Mouse (Mus musculus) hindbrain, embryonic 14.5 days (tissue): ENCODE measurements around the gene 2200002J24Rik. TPM values are rescaled to one million over a fixed set of nuclear protein-coding genes. Genes with fewer than 3 reads are reported as not detected.

Source experiments
- ATAC-seq: fragments of 200-750 bp; cut with Nextera tagmentation; 2 replicates; pipeline ENCODE4 v1.8.0; 2017; ENCODE audit warnings: moderate number of reproducible peaks, mild to moderate bottlenecking, moderate TSS enrichment, moderate library complexity; ENCODE audit not compliant: low FRiP score
- DNase-seq: peaks from one replicate; pipeline ENCODE4 v3.0.0-alpha.2; 2015; ENCODE audit warnings: low spot score
- H3K27ac ChIP-seq: fragments of 300-500 bp; sonication (generic); 2 replicates; pipeline ENCODE4 v1.5.1; 2014; ENCODE audit warnings: mild to moderate bottlenecking, moderate library complexity
- H3K27me3 ChIP-seq: fragments of 300-500 bp; sonication (generic); 2 replicates; pipeline ENCODE4 v1.6.1; 2014; ENCODE audit warnings: mild to moderate bottlenecking, low read length, mixed read lengths; ENCODE audit not compliant: control insufficient read depth, insufficient read depth
- H3K36me3 ChIP-seq: fragments of 300-500 bp; sonication (generic); replicated peaks from 2 replicates; pipeline ENCODE4 v1.6.1; 2014; ENCODE audit not compliant: control insufficient read depth, insufficient read depth
- H3K4me1 ChIP-seq: fragments of 300-500 bp; sonication (generic); replicated peaks from 2 replicates; pipeline ENCODE4 v1.6.1; 2014; ENCODE audit warnings: antibody characterized with exemption, low read length, mixed read lengths; ENCODE audit not compliant: control insufficient read depth, insufficient read depth
- H3K4me2 ChIP-seq: fragments of 300-500 bp; sonication (generic); replicated peaks from 2 replicates; pipeline ENCODE4 v1.6.1; 2014; ENCODE audit warnings: mild to moderate bottlenecking, moderate library complexity
- H3K4me3 ChIP-seq: fragments of 300-500 bp; sonication (generic); replicated peaks from 2 replicates; pipeline ENCODE4 v1.5.1; 2014; ENCODE audit warnings: mild to moderate bottlenecking, low read length
- H3K9ac ChIP-seq: fragments of 300-500 bp; sonication (generic); 2 replicates; pipeline ENCODE4 v1.6.1; 2014
- H3K9me3 ChIP-seq: fragments of 300-500 bp; sonication (generic); 2 replicates; pipeline ENCODE4 v1.6.1; 2016; ENCODE audit warnings: low read length; ENCODE audit not compliant: control insufficient read depth
- WGBS: fragments of 180-500 bp; shearing (Covaris S2); extraction: QIAGEN DNeasy Blood & Tissue Kit; methylation state at CpG from one replicate; pipeline ENCODE4 v1.1.7; 2014; 5-methylcytosine and 5-hydroxymethylcytosine counted together
- polyA plus RNA-seq: library from polyadenylated mRNA; unstranded; fragments of >200 nt; fragmentation: Nextera tagmentation; extraction: Ambion mirVana; gene quantifications from 2 replicates; pipeline ENCODE4 v1.2.1, GENCODE M21; 2014

2200002J24Rik gene
- polyA plus RNA-seq, result not detected in 2 replicates

DNA sequence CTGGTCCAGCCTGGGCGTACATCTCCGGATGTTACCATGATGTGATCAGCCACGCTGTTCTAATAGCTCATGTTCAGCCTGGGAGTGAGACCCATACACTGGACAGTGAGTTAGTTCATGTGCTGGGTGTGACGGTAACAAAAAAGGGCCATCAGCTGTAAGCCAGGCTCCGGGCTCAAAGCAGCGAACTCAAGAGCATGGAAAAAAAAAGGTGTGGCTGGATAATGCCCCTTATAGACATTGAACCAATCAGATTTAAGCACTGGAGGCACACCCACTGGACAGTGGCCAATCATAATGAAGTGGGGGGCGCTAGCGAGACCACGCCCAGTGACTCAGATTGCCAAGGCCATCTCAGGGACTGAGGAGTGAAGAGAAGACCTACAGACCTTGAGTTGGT lies at the start of gene 2200002J24Rik:
Gene 2200002J24Rik (plus strand): TSS at position 338 of the 400 bp plus-strand sequence.
- Histone ChIP-seq H3K9ac (no peak within 1 kb of the TSS), H3K9me3 (no peaks in the 10 kb centered on the region), H3K27me3 (no peaks in the 10 kb centered on the region; the same call in 1 of the 2 replicates), H3K4me1 (no peaks in the 10 kb centered on the region), H3K36me3 (no peaks in the 10 kb centered on the region), H3K4me2 (no peak within 1 kb of the TSS), H3K4me3 (no peak within 1 kb of the TSS), H3K27ac (no peak within 1 kb of the TSS)
- 43% methylated on average over 9 of the region's 9 CpGs for WGBS
- ATAC-seq (no peak), DNase-seq (no peak)

- peak within 1 kb of the TSS; percentile 81 for H3K27ac ChIP-seq
- ATAC-seq (peak; percentile 99), DNase-seq (peak; percentile 99)
- peak within 1 kb of the TSS; percentile 96 for H3K9ac ChIP-seq
- peak within 1 kb of the TSS; percentile 81 for H3K4me3 ChIP-seq
- peaks cover 49% of the 10 kb centered on the region for H3K36me3 ChIP-seq
- peaks cover 6% of the 10 kb centered on the region; the same call in 1 of the 2 replicates for H3K4me1 ChIP-seq
- H3K4me2 ChIP-seq, result peak within 1 kb of the TSS; percentile 96
- no peaks in the 10 kb centered on the region for H3K27me3 ChIP-seq
- H3K9me3 ChIP-seq, result no peaks in the 10 kb centered on the region
- WGBS, result 2% methylated on average over 59 of the region's 59 CpGs
Observed at GRCm38 (mm10) chr7:30649591-30650540, 48.9 kb upstream of the 2200002J24Rik start, which contains the start of gene Rbm42. Rbm42 (minus strand) TSS chr7:30650317.

DNA sequence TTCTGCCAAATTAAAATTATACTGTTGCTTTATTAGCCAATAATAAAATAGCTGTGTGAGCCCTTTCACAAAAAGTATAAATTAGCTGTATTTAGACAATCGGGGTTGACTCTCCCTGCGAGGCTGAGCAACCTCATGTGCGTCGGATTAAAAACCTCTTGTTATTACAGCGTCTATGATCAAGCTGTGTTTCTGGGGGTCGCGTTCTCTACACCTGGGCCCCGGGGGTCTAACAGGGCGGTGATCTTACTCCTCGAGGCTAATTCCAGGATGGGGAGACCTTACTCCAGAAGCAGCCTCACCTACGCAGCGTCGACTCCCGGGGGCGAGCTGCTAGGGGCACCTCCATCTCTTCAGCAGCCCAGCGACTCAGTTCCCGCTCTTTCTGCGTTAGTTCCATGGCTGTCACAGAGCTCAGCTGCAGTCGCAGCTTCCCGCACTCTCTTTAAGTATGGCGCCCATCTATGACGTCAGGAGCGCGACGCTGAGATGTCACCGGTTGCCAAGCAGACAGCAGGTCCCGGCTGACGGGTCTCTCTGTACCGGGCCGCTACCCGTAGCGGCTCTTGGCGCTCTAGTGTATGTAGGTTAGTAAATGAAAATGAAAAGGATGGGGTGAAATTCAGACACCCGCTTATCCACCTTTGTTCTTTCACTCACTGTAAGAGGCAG lies 34.1 kb upstream of the 2200002J24Rik start, which contains the start of gene Haus5:
Gene Haus5 (minus strand): TSS at position 466 of the 672 bp plus-strand sequence.
- no peaks in the 10 kb centered on the region for H3K27me3 ChIP-seq
- DNase-seq, result peak; percentile 99
- 2% methylated on average over 34 of the region's 34 CpGs for WGBS

DNA sequence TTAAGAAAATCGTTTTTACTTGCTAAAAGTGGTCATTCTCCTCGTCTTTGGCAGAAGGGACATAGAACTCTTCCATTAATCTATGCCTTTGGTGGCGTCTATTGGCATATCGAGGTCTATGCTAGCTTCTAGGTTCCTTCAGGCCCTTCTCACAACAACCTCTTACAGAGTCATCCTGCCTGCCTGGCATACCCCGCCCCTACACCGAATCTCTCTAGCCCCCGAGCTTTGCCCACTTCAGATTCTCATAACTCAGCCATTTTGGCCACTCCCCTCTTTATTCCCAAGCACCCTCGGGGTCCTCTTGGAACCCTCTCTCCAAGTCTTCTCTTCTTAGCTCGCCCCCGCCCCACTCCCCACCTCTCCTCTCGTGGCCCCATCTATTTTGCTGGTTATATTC lies 33.4 kb upstream of the 2200002J24Rik start:
- Histone ChIP-seq H3K9me3 (no peaks in the 10 kb centered on the region), H3K36me3 (peaks cover 12% of the 10 kb centered on the region), H3K9ac (peak overlapping the region; percentile 79), H3K27ac (peak overlapping the region; percentile 80), H3K4me1 (peaks cover 12% of the 10 kb centered on the region), H3K4me2 (peak overlapping the region; percentile 86), H3K27me3 (no peaks in the 10 kb centered on the region), H3K4me3 (peak overlapping the region; percentile 50)
- DNase-seq (no peak), ATAC-seq (peak; percentile 66; the same call in 1 of the 2 replicates)
- 6% methylated on average over 11 of the region's 11 CpGs for WGBS

More for the DNA sequence above, 34.1 kb upstream of the 2200002J24Rik start, which contains the start of gene Haus5:
- peaks cover 12% of the 10 kb centered on the region for H3K4me1 ChIP-seq
- peaks cover 18% of the 10 kb centered on the region for H3K36me3 ChIP-seq
- ATAC-seq, result peak; percentile 94
- H3K4me2 ChIP-seq, result peak within 1 kb of the TSS; percentile 86
- peak within 1 kb of the TSS; percentile 79 for H3K9ac ChIP-seq
- no peaks in the 10 kb centered on the region for H3K9me3 ChIP-seq
- peak within 1 kb of the TSS; percentile 80 for H3K27ac ChIP-seq
- peak within 1 kb of the TSS; percentile 50 for H3K4me3 ChIP-seq

- peak; percentile 45 for DNase-seq
- Histone ChIP-seq H3K27me3 (no peaks in the 10 kb centered on the region), H3K4me1 (peaks cover 11% of the 10 kb centered on the region), H3K27ac (no peak overlapping the region), H3K36me3 (no peaks in the 10 kb centered on the region), H3K9ac (no peak overlapping the region), H3K4me3 (no peak overlapping the region), H3K4me2 (no peak overlapping the region), H3K9me3 (no peaks in the 10 kb centered on the region)
- WGBS, result 34% methylated on average over 3 of the region's 3 CpGs
- ATAC-seq, result no peak
Observed at GRCm38 (mm10) chr7:30669229-30669628, 29.5 kb upstream of the 2200002J24Rik start.

- 72% methylated on average over 9 of the region's 9 CpGs for WGBS
- Histone ChIP-seq H3K27ac (no peak within 1 kb of the TSS), H3K9me3 (no peaks in the 10 kb centered on the region)
Observed at GRCm38 (mm10) chr7:30671480-30671879, 27.2 kb upstream of the 2200002J24Rik start, which contains the start of gene Pmis2. Pmis2 (minus strand) TSS chr7:30671605.

GRCm38 (mm10) chr7:30678263-30678975 lies 20.3 kb upstream of the 2200002J24Rik start:
- WGBS, result 69% methylated on average over 5 of the region's 5 CpGs
- Histone ChIP-seq H3K27ac (no peak overlapping the region), H3K9me3 (no peaks in the 10 kb centered on the region), H3K4me1 (no peaks in the 10 kb centered on the region), H3K4me3 (no peak overlapping the region), H3K27me3 (0 out of 2 replicates have a peak, but pooled peaks cover 4% of the 10 kb centered on the region), H3K4me2 (no peak overlapping the region), H3K9ac (no peak overlapping the region), H3K36me3 (no peaks in the 10 kb centered on the region)
- ATAC-seq, result no peak
- DNase-seq, result peak; percentile 41

More at GRCm38 (mm10) chr7:30671480-30671879, 27.2 kb upstream of the 2200002J24Rik start, which contains the start of gene Pmis2:
- H3K4me3 ChIP-seq, result no peak within 1 kb of the TSS
- DNase-seq (no peak), ATAC-seq (no peak)
- no peak within 1 kb of the TSS for H3K4me2 ChIP-seq
- no peaks in the 10 kb centered on the region for H3K36me3 ChIP-seq
- no peaks in the 10 kb centered on the region for H3K4me1 ChIP-seq
- no peak within 1 kb of the TSS for H3K9ac ChIP-seq
- H3K27me3 ChIP-seq, result 0 out of 2 replicates have a peak, but pooled peaks cover 4% of the 10 kb centered on the region

- H3K9ac ChIP-seq, result no peak overlapping the region
- no peak overlapping the region for H3K4me2 ChIP-seq
- no peaks in the 10 kb centered on the region for H3K9me3 ChIP-seq
- H3K36me3 ChIP-seq, result no peaks in the 10 kb centered on the region
- H3K4me1 ChIP-seq, result no peaks in the 10 kb centered on the region
- ATAC-seq (no peak), DNase-seq (no peak)
- no peak overlapping the region for H3K27ac ChIP-seq
- H3K4me3 ChIP-seq, result no peak overlapping the region
- 0 out of 2 replicates have a peak, but pooled peaks cover under 1% of the 10 kb centered on the region for H3K27me3 ChIP-seq
- 81% methylated on average over 5 of the region's 5 CpGs for WGBS
Observed at GRCm38 (mm10) chr7:30681897-30682296, 16.8 kb upstream of the 2200002J24Rik start.
